In the genomic region with DNA sequence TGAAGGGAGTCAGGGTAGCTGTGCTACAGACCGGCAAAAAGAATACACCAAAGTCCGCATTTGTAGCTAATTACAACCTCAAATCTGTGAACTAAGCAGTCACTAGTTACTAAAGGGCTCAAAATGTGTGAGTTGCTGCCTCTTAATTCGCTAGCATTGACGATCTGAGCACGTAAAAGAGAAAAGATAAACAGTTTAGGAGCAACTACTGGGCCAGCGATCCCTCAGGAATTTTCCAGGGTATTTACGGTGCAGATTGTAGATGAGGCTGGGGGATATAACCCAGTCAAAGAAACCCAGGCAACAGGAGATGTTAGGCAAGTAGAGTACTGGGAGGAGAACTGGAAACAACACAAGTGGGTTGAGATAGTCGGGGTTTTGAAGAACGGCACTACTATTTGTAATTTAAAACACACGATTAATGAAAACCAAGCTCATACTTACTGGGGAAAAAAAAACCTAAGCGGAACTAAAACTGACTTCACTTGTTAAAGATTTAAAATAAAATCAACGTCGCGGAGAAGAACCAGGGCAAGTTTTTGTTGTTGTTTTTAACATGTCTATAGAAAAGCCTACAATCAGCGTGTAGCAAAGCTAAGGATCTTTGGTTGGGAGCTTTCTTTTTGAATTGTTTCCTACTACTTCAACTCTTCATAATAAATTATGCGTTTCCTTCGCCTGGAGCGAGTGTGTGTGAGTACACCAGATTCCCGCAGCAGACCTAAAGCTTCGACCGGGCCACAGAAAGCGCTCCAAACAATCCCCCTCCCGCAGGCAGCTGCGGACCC, we compare ENCODE assay signal across 8 mouse cellular contexts.
A peak's percentile ranks its signal among the peaks of the same experiment; 100 is the strongest.
DNase-seq lines count a peak whose midpoint lies in the region; ATAC-seq and TF ChIP-seq lines count a peak whose summit lies in the region.

No protein-coding gene starts in this region.

- H3K4me2 ChIP-seq in hindbrain, embryonic 12.5 days (replicated peaks): peak overlapping the region; percentile 76
- H3K4me2 ChIP-seq in midbrain, embryonic 11.5 days: peak overlapping the region; percentile 88

- H3K36me3 ChIP-seq in kidney, adult 2 months (ENCODE audit: control insufficient read depth, insufficient read depth, low read length): no peaks in the 10 kb centered on the region
- no peaks in the 10 kb centered on the region for H3K36me3 ChIP-seq in hindbrain, embryonic 12.5 days
- no peaks in the 10 kb centered on the region for H3K36me3 ChIP-seq in midbrain, embryonic 11.5 days (ENCODE audit: control insufficient read depth, insufficient read depth, low read length)

- peak overlapping the region; percentile 93 for H3K9ac ChIP-seq in hindbrain, embryonic 12.5 days
- peak overlapping the region; percentile 84 for H3K9ac ChIP-seq in midbrain, embryonic 11.5 days (ENCODE audit: low read length)

- H3K27ac ChIP-seq in kidney, adult 2 months (ENCODE audit: insufficient read depth, low read depth, low read length): peak overlapping the region; percentile 75
- 0 out of 2 replicates have a peak overlapping the region, but pooled peaks have one; percentile 50 for H3K27ac ChIP-seq in cortical plate, adult 2 months (ENCODE audit: insufficient read depth, low read length)
- peak overlapping the region; percentile 93 for H3K27ac ChIP-seq in hindbrain, embryonic 12.5 days
- peak overlapping the region; percentile 55 for H3K27ac ChIP-seq in midbrain, embryonic 11.5 days (ENCODE audit: low read depth, low read length)

- TF ChIP-seq CTCF in kidney, adult 2 months (conservative IDR thresholded peaks at IDR 0.05; ENCODE audit: insufficient read depth, insufficient read length, low read depth, low read length): no peak
- TF ChIP-seq CTCF in cortical plate, adult 2 months (IDR thresholded peaks at IDR 0.05; ENCODE audit: extremely low read depth, insufficient read depth, low read length): no peak

- H3K4me1 ChIP-seq in kidney, adult 2 months (ENCODE audit: control insufficient read depth, insufficient read depth, low read length): peaks cover under 1% of the 10 kb centered on the region; the same call in 1 of the 2 replicates
- H3K4me1 ChIP-seq in cortical plate, adult 2 months (ENCODE audit: control insufficient read depth, insufficient read depth, low read length): peaks cover 3% of the 10 kb centered on the region; the same call in 1 of the 2 replicates
- H3K4me1 ChIP-seq in hindbrain, embryonic 12.5 days: peaks cover 13% of the 10 kb centered on the region
- H3K4me1 ChIP-seq in midbrain, embryonic 11.5 days (ENCODE audit: control insufficient read depth, insufficient read depth, low read length): peaks cover 4% of the 10 kb centered on the region

- no peak for TF ChIP-seq POLR2A in kidney, adult 2 months (IDR thresholded peaks at IDR 0.05; ENCODE audit: low read depth, low read length)
- TF ChIP-seq POLR2A in cortical plate, adult 2 months (IDR thresholded peaks at IDR 0.05; ENCODE audit: extremely low read depth, insufficient read depth, low read length): no peak

- no peaks in the 10 kb centered on the region for H3K9me3 ChIP-seq in hindbrain, embryonic 12.5 days (replicated peaks)
- H3K9me3 ChIP-seq in midbrain, embryonic 11.5 days (ENCODE audit: control insufficient read depth, low read length): no peaks in the 10 kb centered on the region

- 3% methylated on average over 24 of the region's 24 CpGs for WGBS in kidney, adult 2 months
- under 1% methylated on average over 24 of the region's 24 CpGs for WGBS in hindbrain, embryonic 12.5 days
- under 1% methylated on average over 24 of the region's 24 CpGs for WGBS in midbrain, embryonic 11.5 days

- peak; percentile 46 for ATAC-seq in hindbrain, embryonic 12.5 days (ENCODE audit: low FRiP score)
- ATAC-seq in midbrain, embryonic 11.5 days (ENCODE audit: low FRiP score): peak; percentile 41
- ATAC-seq in CD4-positive, CD25-positive, alpha-beta regulatory T cell, adult 4 months: no peak

- H3K4me3 ChIP-seq in kidney, adult 2 months (ENCODE audit: insufficient read depth, low read depth, low read length): peak overlapping the region; percentile 68
- peak overlapping the region; percentile 89 for H3K4me3 ChIP-seq in cortical plate, adult 2 months (ENCODE audit: insufficient read depth, low read length)
- peak overlapping the region; percentile 84 for H3K4me3 ChIP-seq in hindbrain, embryonic 12.5 days
- H3K4me3 ChIP-seq in midbrain, embryonic 11.5 days (ENCODE audit: low read depth, low read length): peak overlapping the region; percentile 77

- DNase-seq in kidney, adult 2 months: peak; percentile 50
- DNase-seq in kidney, adult 8-10 months: no peak
- DNase-seq in midbrain, embryonic 11.5 days (ENCODE audit: low spot score, missing footprints): peak; percentile 94
- no peak for DNase-seq in urinary bladder, postnatal 4 days (ENCODE audit: low spot score in 2 of 2)
- DNase-seq in thymus, postnatal 36 days: no peak

- no peaks in the 10 kb centered on the region for H3K27me3 ChIP-seq in kidney, adult 2 months (replicated peaks; ENCODE audit: control insufficient read depth, insufficient read depth, low read length)
- no peaks in the 10 kb centered on the region for H3K27me3 ChIP-seq in hindbrain, embryonic 12.5 days
- no peaks in the 10 kb centered on the region for H3K27me3 ChIP-seq in midbrain, embryonic 11.5 days (ENCODE audit: control insufficient read depth, insufficient read depth, low read length)

Comparison
In these comparisons a context has a peak if more than half of its experiments do, and no peak if none do; other contexts are left out.
1. DNase-seq: peak in kidney, adult 2 months (single experiment) and midbrain, embryonic 11.5 days (single experiment); none in kidney, adult 8-10 months (0 of 2), urinary bladder, postnatal 4 days (0 of 2) and thymus, postnatal 36 days (0 of 2).
2. Peak in every context shown above with its lines, with median percentiles within 50 percentile points of each other: H3K27ac ChIP-seq and H3K4me3 ChIP-seq.